Mouse (Mus musculus) left cerebral cortex, adult 2 months (tissue): ENCODE measurements at regions not wholly inside any gene's neighbourhood (a gene's known extent, or its start where the extent isn't known, plus 50 kb on each side); places are given as distances from the start of the nearest gene placed in this dataset.

Source experiments
- DNase-seq, 2 experiments: peaks; one replicate each; pipeline ENCODE4 v3.0.0; 2021 to 2022; ENCODE audit warnings: low spot score in 2 of 2, mixed read lengths in 1 of 2; ENCODE audit errors: extremely low spot score in 1 of 2
- H3K27ac ChIP-seq: fragments of 200-600 bp; 2 replicates; pipeline ENCODE4 v1.8.1; 2022
- H3K4me3 ChIP-seq: fragments of 200-600 bp; 2 replicates; pipeline ENCODE4 v1.8.1; 2022
- CTCF ChIP-seq: fragments of 200-600 bp; IDR thresholded peaks from 2 replicates; pipeline ENCODE4 v1.8.1; 2022; ENCODE audit warnings: antibody characterized with exemption, mild to moderate bottlenecking, moderate library complexity
- intact Hi-C: fragments of 180-260 bp; cut with DNase I; formaldehyde crosslinking; loops from one replicate; pipeline ENCODE4 v1.15.1; 2025

DNA sequence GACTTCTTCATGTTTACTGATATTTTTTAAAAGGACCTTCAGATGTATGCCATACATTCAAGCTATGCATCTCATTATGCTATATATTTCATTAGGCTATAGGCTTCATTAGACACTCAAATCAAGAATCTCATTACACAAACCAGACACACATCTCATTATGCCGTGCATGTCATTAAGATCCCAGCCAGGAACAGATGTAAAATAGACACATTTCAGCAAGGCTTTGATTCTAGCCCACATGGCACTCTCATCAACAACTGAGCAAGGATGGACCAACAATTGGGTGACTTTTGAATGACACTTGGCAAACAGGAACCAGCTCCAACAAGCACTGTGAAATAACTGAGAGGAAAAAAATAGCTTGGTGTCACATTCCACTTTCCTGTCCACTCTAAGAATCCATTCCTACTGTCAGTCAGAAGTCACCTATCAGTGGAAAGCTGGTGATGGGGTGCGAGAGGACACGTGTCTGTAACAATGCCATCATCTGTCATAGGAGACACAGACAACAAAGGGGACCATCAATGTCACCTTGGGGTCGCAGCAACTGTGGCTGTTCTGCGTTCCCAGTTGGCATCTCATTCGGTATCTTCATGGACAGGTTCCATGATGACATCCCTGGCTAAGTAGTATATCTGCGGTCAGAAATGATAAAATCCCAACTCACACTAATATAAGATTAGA, 466.0 kb downstream of the Epha4 start:
- intact Hi-C loops = no loop called here
- DNase-seq = no peak
- no peak overlapping the region for H3K4me3 ChIP-seq
- TF ChIP-seq CTCF = no peak
- H3K27ac ChIP-seq = no peak overlapping the region

DNA sequence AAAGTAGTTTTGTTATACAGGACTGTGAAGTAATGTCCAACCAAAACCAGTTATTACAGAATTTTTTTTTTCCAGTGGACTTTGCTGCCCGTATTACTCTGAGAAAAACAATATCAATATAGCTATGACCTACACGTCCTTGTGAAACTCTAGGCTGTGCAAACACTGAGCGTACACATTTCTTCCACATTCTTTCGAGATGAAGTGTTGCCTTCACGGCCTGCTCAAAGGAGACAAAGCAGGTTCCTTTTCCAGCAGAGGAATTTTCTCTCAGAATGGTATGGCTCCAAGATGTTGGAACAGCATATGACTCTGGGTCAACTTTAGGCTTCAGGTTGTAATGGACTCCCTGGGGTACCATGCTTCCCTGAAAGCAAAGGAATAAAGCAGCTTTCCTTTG, 463.6 kb downstream of the Epha4 start:
- no peak for TF ChIP-seq CTCF
- intact Hi-C loops = no loop called here
- DNase-seq = no peak
- H3K27ac ChIP-seq = no peak overlapping the region
- H3K4me3 ChIP-seq = no peak overlapping the region

DNA sequence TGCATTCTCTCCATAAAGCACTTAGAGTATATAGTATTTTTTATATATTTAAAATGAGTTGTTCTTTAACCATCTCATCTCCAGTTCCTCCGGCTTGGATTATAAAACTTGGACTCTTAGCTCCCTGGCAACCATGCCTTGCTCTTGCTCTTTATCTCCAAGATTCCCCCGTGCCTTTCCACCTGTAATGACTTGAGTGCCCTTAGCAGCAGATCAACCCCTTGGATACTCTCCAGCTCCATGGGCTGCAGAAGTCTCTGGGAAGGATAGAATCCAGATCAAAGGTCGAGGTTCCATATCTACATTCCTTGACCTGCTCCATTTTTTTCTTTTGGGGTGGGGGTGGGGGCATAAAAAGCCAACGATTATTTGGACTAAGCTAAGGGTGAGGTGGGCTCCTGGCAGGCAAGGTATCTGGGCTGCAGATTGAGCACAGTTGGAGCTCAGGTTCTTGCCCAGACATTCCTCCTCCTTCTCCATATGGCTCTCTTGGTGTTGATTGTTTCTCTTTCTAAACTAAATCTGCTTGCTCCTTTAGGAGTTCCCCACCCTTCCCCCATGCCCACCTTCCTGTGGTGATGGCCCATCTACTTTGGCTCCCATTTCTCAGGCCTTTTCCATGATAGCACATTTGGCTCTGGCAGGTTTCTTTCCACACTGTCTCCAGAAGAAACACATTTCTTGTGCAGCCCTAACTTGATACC, 460.9 kb downstream of the Epha4 start:
- Histone ChIP-seq H3K4me3 (no peak overlapping the region), H3K27ac (no peak overlapping the region)
- DNase-seq = no peak
- no peak for TF ChIP-seq CTCF
- intact Hi-C loops = no loop called here

DNA sequence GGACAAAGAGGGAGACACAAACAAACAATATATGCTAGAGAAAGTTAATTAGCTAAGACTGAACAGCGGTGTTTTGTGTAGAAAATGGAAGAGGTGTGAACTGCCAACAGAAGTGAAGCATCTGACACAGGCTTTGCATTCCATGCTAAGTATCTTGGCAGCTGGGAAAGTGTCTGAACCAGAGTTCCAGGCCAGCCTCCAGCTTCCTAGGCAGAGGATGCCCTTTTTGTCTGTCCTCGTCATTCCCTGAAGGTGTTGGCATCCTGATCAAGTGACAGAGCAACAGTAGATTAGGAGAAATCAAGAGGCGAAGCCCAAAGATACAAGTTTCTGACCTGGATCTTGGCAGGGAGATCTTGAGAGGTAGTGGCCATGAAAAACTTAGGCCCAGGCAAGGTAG, 452.4 kb downstream of the Epha4 start:
- intact Hi-C loops = no loop called here
- Histone ChIP-seq H3K27ac (no peak overlapping the region), H3K4me3 (no peak overlapping the region)
- DNase-seq = no peak
- no peak for TF ChIP-seq CTCF

DNA sequence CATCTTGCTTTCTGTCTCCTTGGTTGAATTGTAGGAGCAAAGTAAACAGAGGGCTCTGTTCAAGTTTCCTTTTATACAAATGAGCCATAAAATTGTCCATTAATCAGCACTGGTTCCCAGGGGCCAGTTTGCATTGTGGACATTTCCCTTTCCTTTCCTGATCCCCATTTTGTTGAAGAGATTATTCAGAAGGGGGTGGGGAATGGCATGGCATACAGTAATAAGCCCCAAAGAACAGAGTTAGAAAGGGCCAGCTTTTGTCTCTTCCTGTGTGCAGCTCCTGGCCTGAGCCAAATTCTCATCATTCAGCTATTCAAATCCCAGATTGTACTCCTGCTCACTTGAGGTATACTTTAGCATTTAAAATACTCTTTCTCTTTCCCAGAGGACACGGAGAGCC, 441.8 kb downstream of the Epha4 start:
- TF ChIP-seq CTCF = no peak
- Histone ChIP-seq H3K27ac (no peak overlapping the region), H3K4me3 (no peak overlapping the region)
- DNase-seq = no peak
- intact Hi-C loops = no loop called here

DNA sequence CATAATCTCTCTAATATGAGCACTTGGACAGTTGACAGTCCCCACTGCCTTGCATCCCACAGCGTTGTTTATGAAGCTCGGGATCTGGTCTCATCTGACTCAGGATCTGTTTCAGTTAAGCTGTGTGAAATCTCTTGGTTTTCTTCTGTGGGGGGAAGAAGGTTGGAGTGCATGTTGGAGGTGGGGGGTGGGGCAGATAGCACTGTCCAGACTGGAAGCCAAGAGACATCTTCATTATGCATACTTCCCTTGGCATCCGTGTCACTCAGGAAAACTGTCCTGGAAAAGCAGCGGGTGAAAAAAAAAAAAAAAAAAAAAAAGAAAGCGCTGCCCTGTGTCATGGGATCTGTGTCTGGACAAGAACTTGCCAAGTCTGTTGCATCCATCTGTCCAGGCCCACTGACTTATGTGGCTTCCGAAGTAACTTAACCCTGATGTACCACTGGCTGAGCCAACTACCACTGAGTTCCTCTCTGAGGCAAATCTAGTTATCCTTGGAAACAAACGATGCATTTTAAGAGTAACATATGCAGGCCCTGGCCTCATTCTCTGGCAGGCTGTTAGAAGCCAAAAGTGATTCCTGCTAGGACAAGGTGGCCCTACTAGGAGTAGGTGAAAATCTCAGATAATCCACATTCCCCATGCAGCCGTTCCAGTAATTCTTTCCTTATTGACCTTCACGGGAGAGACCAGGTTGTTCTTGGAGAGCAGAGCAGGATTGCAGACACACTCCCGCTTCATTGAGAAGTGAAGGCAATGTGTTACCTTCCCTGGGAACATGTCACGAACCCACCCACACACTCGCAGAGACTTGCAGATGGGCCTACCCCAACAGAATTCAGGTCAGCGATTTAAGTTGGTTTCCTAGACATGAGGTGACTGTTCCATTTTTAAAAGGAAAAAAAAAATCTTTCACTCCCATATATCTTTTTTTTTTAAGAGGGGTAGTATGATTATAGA, 439.7 kb downstream of the Epha4 start:
- no peak for TF ChIP-seq CTCF
- no peak overlapping the region for H3K4me3 ChIP-seq
- peak in 1 of 2 experiments; percentile 14 for DNase-seq
- no peak overlapping the region for H3K27ac ChIP-seq
- intact Hi-C loops = no loop called here

DNA sequence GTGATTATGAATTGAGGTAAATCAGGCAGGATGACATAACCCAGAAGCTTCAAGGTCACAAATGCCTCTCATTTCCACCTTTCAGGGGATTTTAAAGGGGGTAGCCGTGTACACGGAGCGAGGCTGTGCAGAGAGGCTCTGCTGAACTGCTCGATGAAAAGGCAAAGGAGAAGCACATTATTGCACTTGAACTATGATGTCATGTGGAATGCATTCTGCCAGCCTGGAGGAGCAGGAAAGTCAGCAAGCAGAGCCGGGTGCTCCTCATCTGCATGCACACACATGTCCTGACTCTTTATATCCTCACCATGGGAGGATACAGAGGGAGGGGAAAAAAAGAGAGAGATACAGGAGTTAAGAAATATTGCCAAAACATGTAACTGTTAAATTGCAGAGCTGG, 434.1 kb downstream of the Epha4 start:
- Histone ChIP-seq H3K4me3 (no peak overlapping the region), H3K27ac (no peak overlapping the region)
- intact Hi-C loops = no loop called here
- DNase-seq = no peak
- no peak for TF ChIP-seq CTCF

DNA sequence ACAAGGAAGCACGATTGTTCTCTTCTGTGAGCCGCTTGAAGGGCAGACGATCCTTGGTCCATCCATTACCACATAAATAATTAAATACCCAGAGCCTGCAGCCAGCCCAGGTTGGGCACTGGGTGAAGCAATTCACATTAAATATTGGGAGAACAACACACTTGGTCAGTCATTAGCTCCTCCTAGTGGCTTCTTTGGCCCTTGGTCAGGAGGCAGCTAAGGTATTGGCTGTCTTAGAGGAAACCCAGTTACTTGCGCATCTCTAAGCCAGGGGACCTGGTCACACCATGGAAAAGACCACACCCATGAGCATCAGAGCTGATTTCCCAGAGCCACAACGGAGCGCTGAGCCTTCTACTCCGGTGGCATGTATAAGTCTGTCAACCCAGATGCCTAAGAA, 433.2 kb downstream of the Epha4 start:
- Histone ChIP-seq H3K27ac (no peak overlapping the region), H3K4me3 (no peak overlapping the region)
- peak; percentile 45 for TF ChIP-seq CTCF
- intact Hi-C loops = no loop called here
- DNase-seq = no peak

DNA sequence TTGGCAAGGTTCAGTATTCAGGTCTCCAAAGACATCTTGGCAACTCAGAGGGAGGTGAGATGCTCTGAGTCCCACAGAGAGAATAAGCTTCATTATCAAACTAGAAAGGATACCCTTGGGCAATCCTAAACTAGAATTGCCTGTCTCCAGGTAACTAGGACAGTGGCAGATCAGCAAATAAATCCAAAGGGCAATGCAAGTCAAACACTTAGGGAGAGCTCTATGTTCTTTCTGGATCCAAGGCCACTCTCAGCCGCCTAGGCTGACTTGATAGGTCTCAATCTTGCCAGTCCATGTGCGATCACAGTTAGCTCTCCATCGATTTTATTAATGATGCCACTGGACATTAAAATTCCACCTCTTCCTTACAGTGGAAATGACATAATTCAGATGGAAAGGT, 432.5 kb downstream of the Epha4 start:
- no peak for DNase-seq
- TF ChIP-seq CTCF = no peak
- intact Hi-C loops = no loop called here
- Histone ChIP-seq H3K4me3 (no peak overlapping the region), H3K27ac (no peak overlapping the region)

DNA sequence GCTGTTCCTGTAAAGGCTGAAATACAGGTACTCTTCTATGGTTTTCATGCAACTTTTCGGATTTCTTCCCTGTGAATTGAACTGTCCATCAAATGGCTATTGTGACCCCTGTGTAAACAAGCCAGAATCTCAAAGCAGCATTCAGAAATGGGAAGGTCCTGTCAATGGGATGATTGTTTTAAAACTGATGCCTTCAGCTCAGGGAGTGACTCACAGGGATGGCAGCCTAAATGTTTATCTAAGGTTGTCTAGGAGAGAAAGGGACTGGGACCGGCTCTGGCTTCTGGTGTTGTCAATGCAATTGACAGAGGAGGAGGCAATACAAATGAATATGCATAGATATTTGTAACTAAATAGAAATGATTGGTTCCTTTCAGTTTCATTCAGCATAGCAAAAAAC, 421.3 kb downstream of the Epha4 start:
- DNase-seq = no peak
- Histone ChIP-seq H3K27ac (no peak overlapping the region; the same call in 1 of the 2 replicates), H3K4me3 (no peak overlapping the region)
- TF ChIP-seq CTCF = no peak
- intact Hi-C loops = no loop called here

DNA sequence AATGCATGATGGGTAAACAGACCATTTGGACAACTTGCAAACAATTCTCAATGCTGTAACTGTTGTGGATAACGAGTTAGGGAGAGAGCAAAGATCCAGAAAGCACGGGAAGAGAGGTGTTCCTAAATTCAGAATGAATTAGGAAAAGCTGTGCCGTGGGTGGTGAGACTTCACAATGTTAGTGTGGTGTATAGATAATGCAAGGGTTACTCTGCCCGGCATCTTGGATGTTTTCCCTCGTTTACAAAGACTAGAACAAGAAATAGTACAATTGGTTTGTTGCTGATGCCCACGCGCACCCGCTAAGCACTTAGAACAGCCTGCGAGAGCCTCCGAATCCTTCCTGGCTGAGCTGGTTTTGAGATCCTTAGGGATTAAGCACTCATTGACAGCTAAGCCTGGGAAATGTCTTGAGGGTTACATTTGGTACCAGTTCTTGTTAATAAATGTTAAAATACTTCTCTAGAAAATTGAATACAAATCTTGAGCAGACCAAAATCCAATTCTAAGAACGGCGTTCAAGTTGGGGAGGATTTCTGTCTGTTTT, 413.1 kb downstream of the Epha4 start:
- no peak for TF ChIP-seq CTCF
- intact Hi-C loops = no loop called here
- H3K4me3 ChIP-seq = no peak overlapping the region
- DNase-seq = no peak
- H3K27ac ChIP-seq = no peak overlapping the region
